Mouse (Mus musculus) midbrain, embryonic 10.5 days (tissue): ENCODE data around the gene Taf4. TPM values are rescaled to one million over a fixed set of nuclear protein-coding genes. Genes with fewer than 3 reads are reported as not detected.

ENCODE experiments used
- DNase-seq: peaks from one replicate; pipeline ENCODE4 v3.0.0-alpha.2; 2017; ENCODE audit warnings: low spot score
- H3K27ac ChIP-seq: fragments of 300-500 bp; sonication (generic); replicated peaks from 2 replicates; pipeline ENCODE4 v1.5.1; 2016; ENCODE audit warnings: mild to moderate bottlenecking
- H3K27me3 ChIP-seq: fragments of 300-500 bp; sonication (generic); 2 replicates; pipeline ENCODE4 v1.6.1; 2016; ENCODE audit warnings: low read depth, mild to moderate bottlenecking; ENCODE audit not compliant: poor library complexity, severe bottlenecking
- H3K36me3 ChIP-seq: fragments of 300-500 bp; sonication (generic); 2 replicates; pipeline ENCODE4 v1.6.1; 2016; ENCODE audit warnings: mild to moderate bottlenecking, moderate library complexity
- H3K4me1 ChIP-seq: fragments of 300-500 bp; sonication (generic); 2 replicates; pipeline ENCODE4 v1.6.1; 2016
- H3K4me3 ChIP-seq: fragments of 300-500 bp; sonication (generic); 2 replicates; pipeline ENCODE4 v1.5.1; 2016; ENCODE audit warnings: mild to moderate bottlenecking, moderate library complexity
- H3K9me3 ChIP-seq: fragments of 300-500 bp; sonication (generic); replicated peaks from 2 replicates; pipeline ENCODE4 v1.6.1; 2016; ENCODE audit warnings: mild to moderate bottlenecking
- WGBS: fragments of 180-500 bp; shearing (Covaris S2); methylation state at CpG from one replicate; pipeline ENCODE4 v1.1.7; 2016; 5-methylcytosine and 5-hydroxymethylcytosine counted together
- polyA plus RNA-seq: library from polyadenylated mRNA; unstranded; fragments of >200 nt; fragmentation: Nextera tagmentation; extraction: Ambion mirVana; gene quantifications from 2 replicates; pipeline ENCODE4 v1.2.1, GENCODE M21; 2016

The Taf4 gene
- polyA plus RNA-seq, result 3.5 and 4.0 TPM in 2 replicates

DNA sequence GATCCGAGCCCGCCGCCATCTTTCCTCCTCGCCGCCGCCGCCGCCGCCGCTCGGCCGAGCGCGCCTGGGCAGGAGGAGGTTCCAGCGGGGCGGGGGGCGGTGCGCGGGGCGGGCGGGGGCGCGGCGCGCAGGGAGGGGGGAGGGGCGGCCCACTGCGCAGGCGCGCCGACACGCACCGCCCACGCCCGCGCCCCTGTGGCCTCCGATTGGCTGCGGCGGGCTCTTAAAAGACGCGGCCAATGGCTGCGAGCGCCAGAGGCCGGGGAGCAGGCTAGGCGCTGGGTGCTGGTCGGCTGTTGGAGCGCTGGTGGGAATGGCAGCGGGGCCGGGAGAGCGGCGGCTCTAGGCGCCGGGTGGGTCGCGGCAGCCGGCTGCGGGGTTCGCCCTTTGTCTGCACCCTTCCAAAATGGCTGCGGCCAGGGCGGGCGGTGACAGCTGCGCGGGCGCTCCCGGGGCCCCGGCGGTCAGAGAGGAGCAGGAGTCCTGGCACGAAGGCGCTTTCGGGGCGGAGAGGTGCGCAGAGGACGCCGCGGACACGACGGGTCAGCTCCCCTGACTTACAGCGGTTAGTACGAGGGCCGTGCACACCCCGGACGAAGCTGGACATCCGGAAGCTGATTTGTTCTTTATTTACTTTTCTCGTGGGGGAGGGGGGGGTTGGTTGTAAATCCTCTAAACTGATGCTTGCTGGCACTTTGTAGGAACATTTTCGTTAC, at the start of gene Taf4:
Gene Taf4, minus strand, starts transcription at position 19 of the 716 bp plus-strand sequence.
- H3K4me3 ChIP-seq, result peak within 1 kb of the TSS; percentile 94
- peak; percentile 92 for DNase-seq
- H3K4me1 ChIP-seq, result peaks cover 48% of the 10 kb centered on the region
- under 1% methylated on average over 65 of the region's 84 CpGs for WGBS
- H3K27me3 ChIP-seq, result no peaks in the 10 kb centered on the region
- H3K9me3 ChIP-seq, result no peaks in the 10 kb centered on the region
- peak within 1 kb of the TSS; percentile 96 for H3K27ac ChIP-seq
- H3K36me3 ChIP-seq, result no peaks in the 10 kb centered on the region

DNA sequence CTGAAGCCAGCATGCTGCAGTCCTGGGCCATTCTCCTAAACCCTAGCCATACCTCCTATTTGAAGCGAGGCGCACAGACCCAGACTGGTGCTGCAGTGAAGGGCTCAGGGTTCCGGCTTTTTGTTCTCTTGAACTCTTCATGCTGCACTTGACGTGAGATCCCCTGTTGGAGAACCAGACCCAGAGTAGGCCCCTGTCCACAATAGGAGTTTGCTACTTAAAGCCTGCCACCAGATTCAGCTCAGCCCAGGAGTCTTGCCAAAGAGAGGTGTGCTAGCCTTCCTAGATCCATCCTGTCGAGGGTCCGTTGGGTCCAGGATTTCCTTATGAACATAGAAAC, 49.4 kb upstream of the Taf4 start:
- 8% methylated on average over 6 of the region's 6 CpGs for WGBS
- peaks cover 43% of the 10 kb centered on the region for H3K36me3 ChIP-seq
- DNase-seq, result no peak
- H3K27me3 ChIP-seq, result peaks cover 23% of the 10 kb centered on the region
- peak overlapping the region; percentile 100 for H3K4me3 ChIP-seq
- no peaks in the 10 kb centered on the region for H3K9me3 ChIP-seq
- peak overlapping the region; percentile 98 for H3K27ac ChIP-seq
- H3K4me1 ChIP-seq, result peaks cover 49% of the 10 kb centered on the region

DNA sequence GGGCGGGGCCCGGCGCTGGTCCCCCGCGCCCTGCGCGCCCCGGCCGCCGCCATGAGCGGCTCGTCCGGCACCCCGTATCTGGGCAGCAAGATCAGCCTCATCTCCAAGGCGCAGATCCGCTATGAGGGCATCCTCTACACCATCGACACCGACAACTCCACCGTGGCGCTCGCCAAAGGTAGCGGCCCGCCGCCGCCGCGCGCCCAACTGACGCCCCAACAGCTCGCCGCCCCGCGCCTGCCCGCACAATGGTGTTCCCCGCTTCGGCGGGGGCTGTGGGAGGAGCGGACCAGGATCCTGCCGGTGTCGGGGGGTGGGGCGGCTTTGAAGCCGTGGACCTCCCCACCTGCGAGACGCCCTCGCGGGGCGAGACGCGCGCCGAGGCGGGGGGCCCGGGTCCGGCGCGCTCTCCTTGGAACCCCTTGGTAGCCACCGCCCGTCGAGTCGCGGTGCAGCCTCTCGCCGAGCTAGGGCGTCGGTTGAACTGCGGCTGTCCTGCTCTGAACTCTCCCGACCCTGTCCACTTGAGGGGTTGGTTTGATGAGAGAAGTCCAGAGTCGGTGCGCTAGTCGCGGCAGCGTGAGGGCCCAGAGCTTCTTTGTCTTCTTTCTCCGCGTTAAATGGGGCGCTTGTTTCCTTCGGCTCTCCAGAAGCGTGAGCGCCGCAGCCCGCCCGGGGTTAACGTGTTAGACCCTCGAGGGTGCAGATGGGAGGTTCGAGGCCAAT, 48.9 kb upstream of the Taf4 start:
- H3K4me3 ChIP-seq, result peak overlapping the region; percentile 100
- H3K27ac ChIP-seq, result peak overlapping the region; percentile 98
- H3K36me3 ChIP-seq, result peaks cover 38% of the 10 kb centered on the region
- H3K27me3 ChIP-seq, result peaks cover 26% of the 10 kb centered on the region
- H3K9me3 ChIP-seq, result no peaks in the 10 kb centered on the region
- WGBS, result under 1% methylated on average over 83 of the region's 84 CpGs
- H3K4me1 ChIP-seq, result peaks cover 49% of the 10 kb centered on the region
- peak; percentile 57 for DNase-seq

DNA sequence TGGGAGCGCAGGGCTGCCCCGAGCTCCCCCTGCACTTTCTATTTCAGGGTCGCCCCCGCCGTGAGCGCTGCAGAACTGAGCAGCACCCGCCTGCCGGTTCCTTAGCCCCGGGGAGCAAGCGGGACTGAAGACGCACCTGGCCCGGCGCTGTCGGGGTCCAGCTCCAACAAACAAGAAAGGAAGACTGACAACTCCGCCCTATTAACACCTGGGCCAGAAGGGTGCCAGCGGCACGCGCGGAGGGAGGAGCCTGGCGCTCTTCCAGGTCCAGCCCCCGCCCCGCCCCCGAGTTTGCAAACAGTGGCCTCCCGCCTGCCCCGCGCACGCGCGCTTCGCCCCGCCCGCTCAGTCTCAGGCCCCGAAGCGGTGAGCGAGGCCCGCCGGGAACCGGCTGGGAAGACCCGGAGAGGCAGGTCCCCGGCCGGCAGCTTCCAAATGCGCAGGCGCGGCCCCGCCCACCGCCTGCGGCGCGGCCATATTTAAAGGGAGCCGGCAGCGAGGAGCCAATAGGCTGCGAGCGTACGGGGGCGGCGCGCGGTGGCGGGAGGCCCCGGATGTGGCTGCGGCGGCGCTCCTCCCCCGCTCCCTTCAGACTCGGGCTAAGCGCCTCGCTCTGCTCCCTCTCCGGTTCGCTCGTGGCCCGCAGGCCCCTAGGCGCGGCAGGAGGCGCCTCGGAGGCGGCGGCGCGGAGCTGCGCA, 48.1 kb upstream of the Taf4 start, which contains the start of gene Lsm14b:
Gene Lsm14b, plus strand, starts transcription at position 587 of the 698 bp plus-strand sequence.
- Histone ChIP-seq H3K4me3 (peak within 1 kb of the TSS; percentile 100), H3K4me1 (peaks cover 49% of the 10 kb centered on the region), H3K36me3 (peaks cover 31% of the 10 kb centered on the region), H3K27me3 (peaks cover 26% of the 10 kb centered on the region), H3K27ac (peak within 1 kb of the TSS; percentile 98), H3K9me3 (no peaks in the 10 kb centered on the region)
- peak; percentile 100 for DNase-seq
- under 1% methylated on average over 79 of the region's 80 CpGs for WGBS

DNA sequence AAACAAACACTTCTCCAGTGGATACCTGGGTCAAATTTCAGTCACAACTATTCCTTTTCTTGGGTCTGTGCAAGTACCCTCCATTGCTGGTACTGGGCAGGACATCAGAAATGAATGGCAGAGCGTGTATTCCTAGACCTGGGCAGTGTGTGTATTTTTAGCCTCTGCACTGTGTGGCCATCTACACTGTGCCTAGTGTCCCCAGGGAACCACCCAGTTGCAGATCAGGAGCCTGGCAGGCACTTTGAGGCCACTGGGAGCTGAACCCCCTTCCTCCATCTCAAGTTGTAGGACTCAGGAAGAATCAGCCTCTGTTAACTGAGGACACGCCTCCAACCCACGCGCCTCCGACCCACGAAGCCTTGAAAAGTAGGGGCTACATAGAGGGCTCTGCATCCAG, 46.3 kb upstream of the Taf4 start:
- Histone ChIP-seq H3K4me3 (no peak overlapping the region), H3K4me1 (peaks cover 34% of the 10 kb centered on the region), H3K27ac (no peak overlapping the region), H3K36me3 (peaks cover 13% of the 10 kb centered on the region), H3K27me3 (peaks cover 33% of the 10 kb centered on the region), H3K9me3 (no peaks in the 10 kb centered on the region)
- WGBS, result 79% methylated on average over 6 of the region's 6 CpGs
- no peak for DNase-seq

DNA sequence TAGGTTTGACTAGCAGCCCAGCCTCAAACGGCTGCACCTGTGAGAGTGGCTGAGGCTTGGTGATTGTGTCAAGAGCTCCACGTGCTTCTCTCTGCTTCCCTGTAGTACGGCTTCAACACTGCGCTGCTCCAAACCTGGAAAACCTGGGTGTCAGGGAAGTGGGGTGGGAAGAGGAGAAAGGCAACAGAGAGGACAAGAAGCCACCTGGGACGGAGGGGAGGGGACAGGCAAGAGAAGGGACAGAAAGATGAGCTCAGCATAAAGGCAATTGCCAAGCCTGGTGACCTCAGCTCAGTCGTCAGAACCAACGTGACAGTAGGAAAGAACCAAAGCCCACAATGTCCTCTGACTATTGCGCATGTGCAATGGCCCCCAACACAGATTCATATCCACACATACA, 44.5 kb upstream of the Taf4 start:
- H3K36me3 ChIP-seq, result no peaks in the 10 kb centered on the region
- WGBS, result 81% methylated on average over 8 of the region's 8 CpGs
- H3K4me3 ChIP-seq, result no peak overlapping the region
- H3K27ac ChIP-seq, result no peak overlapping the region
- no peaks in the 10 kb centered on the region for H3K9me3 ChIP-seq
- peaks cover 33% of the 10 kb centered on the region for H3K27me3 ChIP-seq
- DNase-seq, result no peak
- H3K4me1 ChIP-seq, result peaks cover 19% of the 10 kb centered on the region

DNA sequence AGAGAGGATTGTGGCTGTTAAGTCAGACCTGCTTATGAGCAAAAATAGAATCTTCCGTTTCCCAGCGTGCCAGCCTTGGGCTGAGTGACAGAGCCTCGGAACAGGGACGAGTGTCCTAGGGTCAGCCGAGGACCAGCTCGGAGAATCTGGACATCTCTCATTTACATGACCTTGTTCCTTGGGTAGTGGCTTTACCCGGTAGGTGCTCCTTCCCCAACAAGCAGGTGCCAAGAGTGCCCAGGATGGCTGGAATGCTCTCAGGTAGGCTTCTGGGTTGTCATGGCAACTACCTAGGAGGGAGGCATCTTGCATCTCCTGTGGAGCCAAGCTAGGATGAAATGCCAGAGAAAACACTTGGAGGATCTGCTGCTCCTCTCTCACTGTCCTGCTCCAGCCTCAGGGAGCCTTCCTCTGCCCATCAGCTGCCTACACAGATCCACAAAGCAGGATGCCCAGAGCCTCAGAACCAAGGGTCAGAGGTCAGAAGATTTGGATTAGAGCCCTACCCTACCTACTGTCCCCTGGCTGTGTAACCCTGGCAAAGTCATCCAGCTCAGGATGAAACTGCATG, 43.7 kb upstream of the Taf4 start:
- Histone ChIP-seq H3K36me3 (no peaks in the 10 kb centered on the region), H3K9me3 (no peaks in the 10 kb centered on the region), H3K27me3 (peaks cover 33% of the 10 kb centered on the region), H3K4me3 (no peak overlapping the region), H3K4me1 (peaks cover 15% of the 10 kb centered on the region), H3K27ac (no peak overlapping the region)
- WGBS, result 80% methylated on average over 7 of the region's 7 CpGs
- no peak for DNase-seq

DNA sequence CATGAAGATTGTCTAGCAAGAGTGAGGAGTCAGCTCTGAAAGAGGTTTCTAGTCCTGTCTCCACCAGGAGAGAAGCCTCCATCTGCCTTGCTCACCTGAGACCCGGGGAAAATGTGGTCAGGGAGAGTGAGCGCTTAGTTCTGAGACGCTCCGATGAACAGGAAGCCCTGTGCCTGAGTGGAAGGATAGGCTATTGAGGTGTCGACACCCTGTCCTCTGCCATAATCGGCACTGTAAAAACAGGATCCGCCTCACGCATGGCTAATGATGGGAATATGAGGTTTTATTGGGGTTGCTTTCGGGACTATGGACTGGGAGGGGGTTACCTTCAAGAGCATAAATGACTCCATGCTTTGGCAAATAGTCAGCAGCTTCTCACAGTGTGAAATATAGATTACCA, 42.1 kb upstream of the Taf4 start:
- Histone ChIP-seq H3K4me1 (peaks cover 3% of the 10 kb centered on the region; the same call in 1 of the 2 replicates), H3K36me3 (no peaks in the 10 kb centered on the region), H3K9me3 (no peaks in the 10 kb centered on the region), H3K27me3 (peaks cover 30% of the 10 kb centered on the region), H3K27ac (no peak overlapping the region), H3K4me3 (no peak overlapping the region)
- DNase-seq, result no peak
- 86% methylated on average over 9 of the region's 9 CpGs for WGBS

DNA sequence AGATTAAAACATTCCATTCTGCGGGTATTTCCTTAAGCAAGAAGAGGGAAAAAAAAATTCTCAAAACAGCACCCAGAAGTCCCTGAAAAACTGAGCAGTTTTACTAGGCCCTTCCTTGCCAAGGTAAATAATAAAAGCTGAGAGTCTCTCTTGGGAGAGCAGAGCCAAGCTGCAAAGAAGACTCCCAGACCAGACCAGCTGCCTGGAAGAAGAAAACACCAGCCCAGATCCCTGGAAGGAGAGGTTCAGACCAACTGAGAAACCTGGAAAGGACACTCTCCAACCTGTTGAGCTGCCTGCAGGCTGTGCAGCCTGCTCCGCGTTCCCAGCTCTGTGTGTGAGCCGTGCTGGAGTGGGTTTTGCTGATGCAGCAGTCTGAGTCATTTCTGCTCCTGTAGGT, 41.2 kb upstream of the Taf4 start:
- Histone ChIP-seq H3K36me3 (no peaks in the 10 kb centered on the region), H3K4me3 (no peak overlapping the region), H3K27me3 (peaks cover 20% of the 10 kb centered on the region), H3K27ac (no peak overlapping the region), H3K9me3 (no peaks in the 10 kb centered on the region), H3K4me1 (peaks cover 3% of the 10 kb centered on the region; the same call in 1 of the 2 replicates)
- WGBS, result 71% methylated on average over 4 of the region's 4 CpGs
- DNase-seq, result no peak

DNA sequence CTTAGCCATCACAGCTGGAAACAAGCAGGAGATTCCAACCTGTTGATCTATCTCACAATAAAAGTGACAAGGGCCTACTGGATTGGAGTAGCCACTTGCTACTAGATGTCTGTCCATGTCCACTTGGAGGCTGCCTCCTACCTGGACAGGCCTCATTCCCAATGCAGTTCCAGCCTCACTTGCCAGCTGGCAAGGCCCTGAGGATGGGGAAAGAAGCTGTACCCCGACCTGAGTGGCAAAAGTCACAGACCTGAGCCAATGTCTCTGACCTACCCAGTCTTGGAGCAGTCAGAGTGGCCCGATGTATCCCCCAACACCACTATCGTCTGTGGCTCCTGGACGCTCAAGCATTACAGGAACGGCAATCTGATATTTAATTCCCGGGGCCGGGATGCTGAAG, 37.2 kb upstream of the Taf4 start:
- Histone ChIP-seq H3K36me3 (no peaks in the 10 kb centered on the region), H3K4me3 (no peak overlapping the region), H3K27ac (no peak overlapping the region), H3K27me3 (peaks cover 3% of the 10 kb centered on the region; the same call in 1 of the 2 replicates), H3K4me1 (peaks cover 3% of the 10 kb centered on the region; the same call in 1 of the 2 replicates), H3K9me3 (0 out of 2 replicates have a peak, but pooled peaks cover 2% of the 10 kb centered on the region)
- 92% methylated on average over 7 of the region's 7 CpGs for WGBS
- no peak for DNase-seq

DNA sequence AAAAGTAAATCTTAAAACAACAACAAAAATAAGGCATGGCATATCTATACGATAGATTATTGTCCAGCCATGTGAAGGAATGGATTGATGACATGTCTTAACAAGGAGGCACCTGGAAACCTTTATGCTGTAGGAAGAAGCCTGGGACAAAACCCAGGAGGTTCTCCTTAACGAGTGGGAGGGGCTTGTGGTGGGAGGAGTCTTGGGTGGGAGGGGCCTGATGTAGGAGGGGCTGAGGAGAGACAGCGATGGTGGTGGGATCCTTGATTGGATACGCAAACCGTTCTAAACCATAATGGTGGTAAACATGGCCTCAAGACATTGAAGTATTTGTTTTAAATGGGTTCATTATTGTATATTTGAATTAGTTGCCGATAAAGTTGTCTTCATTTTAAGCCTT, 34.9 kb upstream of the Taf4 start:
- H3K27me3 ChIP-seq, result no peaks in the 10 kb centered on the region
- no peak for DNase-seq
- H3K9me3 ChIP-seq, result 0 out of 2 replicates have a peak, but pooled peaks cover 2% of the 10 kb centered on the region
- 0 out of 2 replicates have a peak, but pooled peaks cover 7% of the 10 kb centered on the region for H3K4me1 ChIP-seq
- no peak overlapping the region for H3K27ac ChIP-seq
- no peaks in the 10 kb centered on the region for H3K36me3 ChIP-seq
- WGBS, result 88% methylated on average over 6 of the region's 6 CpGs
- no peak overlapping the region for H3K4me3 ChIP-seq

DNA sequence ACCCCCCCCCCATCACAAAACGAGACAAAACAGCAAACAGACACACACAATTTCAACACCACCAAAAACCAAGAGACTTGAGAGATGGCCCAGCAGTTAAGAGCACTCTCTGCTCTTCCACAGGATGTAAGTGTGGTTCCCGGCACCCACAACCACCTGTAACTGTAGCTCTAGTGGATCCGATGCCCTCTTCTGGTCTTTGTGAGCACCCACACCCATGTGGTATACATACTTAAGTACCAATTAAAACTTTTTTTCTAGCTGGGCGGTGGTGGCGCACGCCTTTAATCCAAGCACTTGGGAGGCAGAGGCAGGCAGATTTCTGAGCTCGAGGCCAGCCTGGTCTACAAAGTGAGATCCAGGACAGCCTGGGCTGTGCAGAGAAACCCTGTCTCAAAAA, 34.2 kb upstream of the Taf4 start:
- DNase-seq, result no peak
- Histone ChIP-seq H3K4me1 (0 out of 2 replicates have a peak, but pooled peaks cover 7% of the 10 kb centered on the region), H3K4me3 (no peak overlapping the region), H3K36me3 (no peaks in the 10 kb centered on the region), H3K27me3 (no peaks in the 10 kb centered on the region), H3K9me3 (0 out of 2 replicates have a peak, but pooled peaks cover 2% of the 10 kb centered on the region), H3K27ac (no peak overlapping the region)
- 94% methylated on average over 7 of the region's 7 CpGs for WGBS
